Mouse (Mus musculus) liver, embryonic 14.5 days (tissue): ENCODE data around the gene Tmem117.

Source experiments
- CTCF ChIP-seq: IDR thresholded peaks from 2 replicates; pipeline ENCODE4 v1.5.1; 2016; ENCODE audit warnings: antibody characterized with exemption, low read depth, control low read depth
- EP300 ChIP-seq: IDR thresholded peaks from 2 replicates; pipeline ENCODE4 v1.6.1; 2016; ENCODE audit warnings: antibody characterized with exemption, low read depth

DNA sequence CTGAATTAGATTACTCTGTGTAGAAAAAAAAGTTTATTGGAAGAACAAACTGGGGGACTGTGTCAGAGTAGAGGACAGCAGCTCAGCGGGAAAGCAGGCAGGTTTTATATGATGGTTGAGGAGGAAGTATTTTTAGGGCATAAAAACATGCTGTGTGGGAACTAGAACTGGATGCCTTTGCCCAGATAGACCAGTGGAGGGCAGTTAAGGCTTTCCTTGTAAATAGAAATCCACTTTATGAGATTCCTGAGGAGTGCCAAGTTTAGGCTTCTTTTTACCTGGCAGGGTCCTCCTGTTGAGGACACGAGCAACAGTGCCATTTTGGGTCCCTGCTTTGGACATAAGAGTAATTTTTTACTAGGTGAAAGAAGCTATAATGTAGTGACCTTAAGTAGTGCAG, 218.5 kb downstream of the Tmem117 start:
- TF ChIP-seq CTCF, result no peak
- TF ChIP-seq EP300, result no peak
